Mouse (Mus musculus): ENCODE data around the gene Pqlc3. TPM values are rescaled to one million over a fixed set of nuclear protein-coding genes. Genes with fewer than 3 reads are reported as not detected.

Gene Pqlc3
- polyA plus RNA-seq, 1 experiment: 19.8 TPM

- H3ac ChIP-seq (ENCODE audit: control insufficient read depth, insufficient read length, low read depth): no peak overlapping the region
- H3K79me3 ChIP-seq (ENCODE audit: low read depth): no peaks in the 10 kb centered on the region
- no peaks in the 10 kb centered on the region for H3K27me3 ChIP-seq (ENCODE audit: control insufficient read depth, insufficient read depth, insufficient read length)
- no peaks in the 10 kb centered on the region for H3K79me2 ChIP-seq (ENCODE audit: control insufficient read depth, insufficient read depth)
- TF ChIP-seq MYOD1 (IDR thresholded peaks at IDR 0.05; ENCODE audit: control insufficient read depth, insufficient read length, low read depth) (no peak), FOSL1 (IDR thresholded peaks at IDR 0.05; ENCODE audit: insufficient read depth, low read length, poor library complexity, severe bottlenecking) (no peak), USF1 (IDR thresholded peaks at IDR 0.05; ENCODE audit: low read depth) (no peak), MAX (IDR thresholded peaks at IDR 0.05) (no peak), MYOG (IDR thresholded peaks at IDR 0.05; ENCODE audit: control insufficient read depth, extremely low read depth, insufficient read length) (no peak), CEBPB (IDR thresholded peaks at IDR 0.05; ENCODE audit: low read depth) (no peak), CTCF (IDR thresholded peaks at IDR 0.05; ENCODE audit: control insufficient read depth, insufficient read depth, insufficient read length) (no peak)
- H3K4me3 ChIP-seq (ENCODE audit: insufficient read depth, poor library complexity, severe bottlenecking): no peak overlapping the region
- no peaks in the 10 kb centered on the region for H3K36me3 ChIP-seq (ENCODE audit: control insufficient read depth, insufficient read depth)
These were observed 15.5 kb upstream of the Pqlc3 start for GRCm38 (mm10) chr12:17015711-17016110.

GRCm38 (mm10) chr12:17012067-17012899 lies 12.1 kb upstream of the Pqlc3 start:
- Histone ChIP-seq H3K4me3 (ENCODE audit: insufficient read depth, poor library complexity, severe bottlenecking) (no peak overlapping the region), H3ac (ENCODE audit: control insufficient read depth, insufficient read length, low read depth) (no peak overlapping the region), H3K36me3 (ENCODE audit: control insufficient read depth, insufficient read depth) (no peaks in the 10 kb centered on the region), H3K27me3 (ENCODE audit: control insufficient read depth, insufficient read depth, insufficient read length) (no peaks in the 10 kb centered on the region), H3K79me3 (ENCODE audit: low read depth) (no peaks in the 10 kb centered on the region), H3K79me2 (ENCODE audit: control insufficient read depth, insufficient read depth) (no peaks in the 10 kb centered on the region)
- TF ChIP-seq MYOG (IDR thresholded peaks at IDR 0.05; ENCODE audit: control insufficient read depth, extremely low read depth, insufficient read length) (no peak), MAX (IDR thresholded peaks at IDR 0.05) (no peak), CEBPB (IDR thresholded peaks at IDR 0.05; ENCODE audit: low read depth) (no peak), USF1 (IDR thresholded peaks at IDR 0.05; ENCODE audit: low read depth) (no peak), CTCF (IDR thresholded peaks at IDR 0.05; ENCODE audit: control insufficient read depth, insufficient read depth, insufficient read length) (no peak), MYOD1 (IDR thresholded peaks at IDR 0.05; ENCODE audit: control insufficient read depth, insufficient read length, low read depth) (no peak), FOSL1 (IDR thresholded peaks at IDR 0.05; ENCODE audit: insufficient read depth, low read length, poor library complexity, severe bottlenecking) (no peak)

GRCm38 (mm10) chr12:17011100-17011870 lies 11.1 kb upstream of the Pqlc3 start, which contains the start of gene 2410004P03Rik:
Gene 2410004P03Rik, minus strand, starts transcription at chr12:17011727.
- TF ChIP-seq USF1 (IDR thresholded peaks at IDR 0.05; ENCODE audit: low read depth): no peak
- TF ChIP-seq MYOD1 (IDR thresholded peaks at IDR 0.05; ENCODE audit: control insufficient read depth, insufficient read length, low read depth): no peak
- TF ChIP-seq CEBPB (IDR thresholded peaks at IDR 0.05; ENCODE audit: low read depth): no peak
- TF ChIP-seq CTCF (IDR thresholded peaks at IDR 0.05; ENCODE audit: control insufficient read depth, insufficient read depth, insufficient read length): peak; percentile 25
- Histone ChIP-seq H3K4me3 (ENCODE audit: insufficient read depth, poor library complexity, severe bottlenecking) (no peak within 1 kb of the TSS), H3K79me3 (ENCODE audit: low read depth) (no peaks in the 10 kb centered on the region), H3ac (ENCODE audit: control insufficient read depth, insufficient read length, low read depth) (no peak within 1 kb of the TSS), H3K27me3 (ENCODE audit: control insufficient read depth, insufficient read depth, insufficient read length) (no peaks in the 10 kb centered on the region), H3K36me3 (ENCODE audit: control insufficient read depth, insufficient read depth) (no peaks in the 10 kb centered on the region), H3K79me2 (ENCODE audit: control insufficient read depth, insufficient read depth) (no peaks in the 10 kb centered on the region)

- Histone ChIP-seq H3K79me2 (ENCODE audit: control insufficient read depth, insufficient read depth) (no peaks in the 10 kb centered on the region), H3K36me3 (ENCODE audit: control insufficient read depth, insufficient read depth) (no peaks in the 10 kb centered on the region), H3K79me3 (ENCODE audit: low read depth) (no peaks in the 10 kb centered on the region), H3K4me3 (ENCODE audit: insufficient read depth, poor library complexity, severe bottlenecking) (no peak overlapping the region), H3ac (ENCODE audit: control insufficient read depth, insufficient read length, low read depth) (no peak overlapping the region), H3K27me3 (ENCODE audit: control insufficient read depth, insufficient read depth, insufficient read length) (no peaks in the 10 kb centered on the region)
- TF ChIP-seq MYOD1 (IDR thresholded peaks at IDR 0.05; ENCODE audit: control insufficient read depth, insufficient read length, low read depth) (no peak), CEBPB (IDR thresholded peaks at IDR 0.05; ENCODE audit: low read depth) (no peak), CTCF (IDR thresholded peaks at IDR 0.05; ENCODE audit: control insufficient read depth, insufficient read depth, insufficient read length) (no peak), USF1 (IDR thresholded peaks at IDR 0.05; ENCODE audit: low read depth) (no peak), MAX (IDR thresholded peaks at IDR 0.05) (no peak), MYOG (IDR thresholded peaks at IDR 0.05; ENCODE audit: control insufficient read depth, extremely low read depth, insufficient read length) (no peak), FOSL1 (IDR thresholded peaks at IDR 0.05; ENCODE audit: insufficient read depth, low read length, poor library complexity, severe bottlenecking) (no peak)
These were observed 9.3 kb upstream of the Pqlc3 start for GRCm38 (mm10) chr12:17009466-17009865.

- Histone ChIP-seq H3K79me3 (ENCODE audit: low read depth) (no peaks in the 10 kb centered on the region), H3K79me2 (ENCODE audit: control insufficient read depth, insufficient read depth) (peaks cover 20% of the 10 kb centered on the region), H3K36me3 (ENCODE audit: control insufficient read depth, insufficient read depth) (peaks cover 16% of the 10 kb centered on the region), H3K27me3 (ENCODE audit: control insufficient read depth, insufficient read depth, insufficient read length) (no peaks in the 10 kb centered on the region), H3K4me3 (ENCODE audit: insufficient read depth, poor library complexity, severe bottlenecking) (no peak overlapping the region), H3ac (ENCODE audit: control insufficient read depth, insufficient read length, low read depth) (no peak overlapping the region)
- peak; percentile 30 for TF ChIP-seq MAX (IDR thresholded peaks at IDR 0.05)
- TF ChIP-seq CEBPB (IDR thresholded peaks at IDR 0.05; ENCODE audit: low read depth): no peak
- peak; percentile 21 for TF ChIP-seq FOSL1 (IDR thresholded peaks at IDR 0.05; ENCODE audit: insufficient read depth, low read length, poor library complexity, severe bottlenecking)
- no peak for TF ChIP-seq MYOG (IDR thresholded peaks at IDR 0.05; ENCODE audit: control insufficient read depth, extremely low read depth, insufficient read length)
- no peak for TF ChIP-seq CTCF (IDR thresholded peaks at IDR 0.05; ENCODE audit: control insufficient read depth, insufficient read depth, insufficient read length)
- no peak for TF ChIP-seq MYOD1 (IDR thresholded peaks at IDR 0.05; ENCODE audit: control insufficient read depth, insufficient read length, low read depth)
- TF ChIP-seq USF1 (IDR thresholded peaks at IDR 0.05; ENCODE audit: low read depth): no peak
These were observed 1.0 kb upstream of the Pqlc3 start for GRCm38 (mm10) chr12:17001211-17001610.
